Mouse (Mus musculus): ENCODE measurements around the gene Lrrc28. TPM values are rescaled to one million over a fixed set of nuclear protein-coding genes. Genes with fewer than 3 reads are reported as not detected.
A peak's percentile ranks its signal among the peaks of the same experiment; 100 is the strongest.

Lrrc28 gene
- polyA plus RNA-seq, 1 experiment from 2014 or later: 30.6 TPM

GRCm38 (mm10) chr7:67644291-67644690, 777 bp downstream of the Lrrc28 start:
- peaks cover 39% of the 10 kb centered on the region for H3K4me1 ChIP-seq (replicated peaks)

GRCm38 (mm10) chr7:67642955-67643354, 2.1 kb downstream of the Lrrc28 start:
- Histone ChIP-seq H3K27me3 (no peaks in the 10 kb centered on the region), H3K9me3 (no peaks in the 10 kb centered on the region), H3K4me3 (no peak overlapping the region), H3K4me1 (replicated peaks) (peaks cover 32% of the 10 kb centered on the region), H3K36me3 (peaks cover 12% of the 10 kb centered on the region), H3K27ac (replicated peaks) (no peak overlapping the region), H3K4me2 (no peak overlapping the region), H3K9ac (no peak overlapping the region)
- no peak for ATAC-seq (ENCODE audit: low read depth)
- WGBS: 94% methylated on average over 9 of the region's 9 CpGs

More at GRCm38 (mm10) chr7:67644291-67644690, 777 bp downstream of the Lrrc28 start:
- WGBS: 36% methylated on average over 8 of the region's 8 CpGs
- Histone ChIP-seq H3K27ac (replicated peaks) (no peak overlapping the region), H3K4me3 (peak overlapping the region; percentile 67), H3K9me3 (no peaks in the 10 kb centered on the region), H3K9ac (peak overlapping the region; percentile 89), H3K36me3 (peaks cover 8% of the 10 kb centered on the region; the same call in 1 of the 2 replicates), H3K4me2 (peak overlapping the region; percentile 69), H3K27me3 (no peaks in the 10 kb centered on the region)
- ATAC-seq (ENCODE audit: low read depth): no peak

- ATAC-seq (ENCODE audit: low read depth): no peak
- Histone ChIP-seq H3K9ac (no peak overlapping the region), H3K4me2 (no peak overlapping the region), H3K27ac (replicated peaks) (no peak overlapping the region), H3K9me3 (no peaks in the 10 kb centered on the region), H3K36me3 (peaks cover 28% of the 10 kb centered on the region), H3K4me1 (replicated peaks) (peaks cover 17% of the 10 kb centered on the region), H3K4me3 (no peak overlapping the region), H3K27me3 (no peaks in the 10 kb centered on the region)
- WGBS: 67% methylated on average over 3 of the region's 3 CpGs
These were observed 6.1 kb downstream of the Lrrc28 start for GRCm38 (mm10) chr7:67639006-67639405.

- Histone ChIP-seq H3K36me3 (peaks cover 32% of the 10 kb centered on the region), H3K9ac (no peak overlapping the region), H3K27ac (replicated peaks) (no peak overlapping the region), H3K27me3 (no peaks in the 10 kb centered on the region), H3K4me1 (replicated peaks) (0 out of 2 replicates have a peak, but pooled peaks cover 4% of the 10 kb centered on the region), H3K4me2 (no peak overlapping the region), H3K4me3 (no peak overlapping the region), H3K9me3 (no peaks in the 10 kb centered on the region)
- ATAC-seq (ENCODE audit: low read depth): no peak
- WGBS: 75% methylated on average over 2 of the region's 2 CpGs
These were observed 8.9 kb downstream of the Lrrc28 start for GRCm38 (mm10) chr7:67636161-67636560.

GRCm38 (mm10) chr7:67634210-67634609, 10.9 kb downstream of the Lrrc28 start:
- H3K27ac ChIP-seq (replicated peaks): no peak overlapping the region
- no peak overlapping the region for H3K9ac ChIP-seq
- no peaks in the 10 kb centered on the region for H3K9me3 ChIP-seq
- no peak for ATAC-seq (ENCODE audit: low read depth)
- no peak overlapping the region for H3K4me3 ChIP-seq
- H3K27me3 ChIP-seq: no peaks in the 10 kb centered on the region
- no peak overlapping the region for H3K4me2 ChIP-seq
- peaks cover 23% of the 10 kb centered on the region for H3K36me3 ChIP-seq
- 0 out of 2 replicates have a peak, but pooled peaks cover 3% of the 10 kb centered on the region for H3K4me1 ChIP-seq (replicated peaks)
- WGBS: 98% methylated on average over 3 of the region's 3 CpGs

GRCm38 (mm10) chr7:67632380-67632779, 12.7 kb downstream of the Lrrc28 start:
- Histone ChIP-seq H3K9ac (no peak overlapping the region), H3K27ac (replicated peaks) (no peak overlapping the region), H3K27me3 (no peaks in the 10 kb centered on the region), H3K4me1 (replicated peaks) (no peaks in the 10 kb centered on the region), H3K4me3 (no peak overlapping the region), H3K9me3 (no peaks in the 10 kb centered on the region), H3K4me2 (no peak overlapping the region), H3K36me3 (peaks cover 18% of the 10 kb centered on the region)
- ATAC-seq (ENCODE audit: low read depth): no peak
- 86% methylated on average over 5 of the region's 5 CpGs for WGBS

- no peak overlapping the region for H3K4me3 ChIP-seq
- H3K9ac ChIP-seq: no peak overlapping the region
- no peak for ATAC-seq (ENCODE audit: low read depth)
- peaks cover 20% of the 10 kb centered on the region for H3K36me3 ChIP-seq
- WGBS: 25% methylated on average over 2 of the region's 2 CpGs
- H3K4me1 ChIP-seq (replicated peaks): no peaks in the 10 kb centered on the region
- no peaks in the 10 kb centered on the region for H3K27me3 ChIP-seq
- no peak overlapping the region for H3K27ac ChIP-seq (replicated peaks)
- no peaks in the 10 kb centered on the region for H3K9me3 ChIP-seq
- H3K4me2 ChIP-seq: no peak overlapping the region
These were observed 14.3 kb downstream of the Lrrc28 start for GRCm38 (mm10) chr7:67630817-67631216.

GRCm38 (mm10) chr7:67629681-67630080, 15.4 kb downstream of the Lrrc28 start:
- peaks cover 15% of the 10 kb centered on the region for H3K36me3 ChIP-seq
- H3K27ac ChIP-seq (replicated peaks): no peak overlapping the region
- no peaks in the 10 kb centered on the region for H3K27me3 ChIP-seq
- H3K9me3 ChIP-seq: no peaks in the 10 kb centered on the region
- WGBS: 42% methylated on average over 5 of the region's 5 CpGs
- no peak overlapping the region for H3K9ac ChIP-seq
- no peaks in the 10 kb centered on the region for H3K4me1 ChIP-seq (replicated peaks)
- no peak overlapping the region for H3K4me3 ChIP-seq
- ATAC-seq (ENCODE audit: low read depth): no peak
- no peak overlapping the region for H3K4me2 ChIP-seq

GRCm38 (mm10) chr7:67626671-67627070, 18.4 kb downstream of the Lrrc28 start:
- Histone ChIP-seq H3K36me3 (peaks cover 9% of the 10 kb centered on the region), H3K4me2 (no peak overlapping the region), H3K27ac (replicated peaks) (no peak overlapping the region), H3K4me1 (replicated peaks) (no peaks in the 10 kb centered on the region), H3K9ac (no peak overlapping the region), H3K4me3 (no peak overlapping the region), H3K9me3 (no peaks in the 10 kb centered on the region), H3K27me3 (no peaks in the 10 kb centered on the region)
- no peak for ATAC-seq (ENCODE audit: low read depth)
- WGBS: 93% methylated on average over 5 of the region's 5 CpGs

GRCm38 (mm10) chr7:67622151-67622550, 22.9 kb downstream of the Lrrc28 start:
- H3K36me3 ChIP-seq: peaks cover 9% of the 10 kb centered on the region
- H3K4me3 ChIP-seq: no peak overlapping the region
- WGBS: 72% methylated on average over 3 of the region's 3 CpGs
- H3K27me3 ChIP-seq: no peaks in the 10 kb centered on the region
- H3K4me1 ChIP-seq (replicated peaks): no peaks in the 10 kb centered on the region
- H3K4me2 ChIP-seq: no peak overlapping the region
- H3K27ac ChIP-seq (replicated peaks): no peak overlapping the region
- no peaks in the 10 kb centered on the region for H3K9me3 ChIP-seq
- no peak overlapping the region for H3K9ac ChIP-seq
- no peak for ATAC-seq (ENCODE audit: low read depth)

- no peaks in the 10 kb centered on the region for H3K4me1 ChIP-seq (replicated peaks)
- no peaks in the 10 kb centered on the region for H3K27me3 ChIP-seq
- no peak overlapping the region for H3K27ac ChIP-seq (replicated peaks)
- ATAC-seq (ENCODE audit: low read depth): no peak
- no peak overlapping the region for H3K9ac ChIP-seq
- no peak overlapping the region for H3K4me2 ChIP-seq
- no peak overlapping the region for H3K4me3 ChIP-seq
- no peaks in the 10 kb centered on the region; the same call in 1 of the 2 replicates for H3K36me3 ChIP-seq
- H3K9me3 ChIP-seq: no peaks in the 10 kb centered on the region
- WGBS: 84% methylated on average over 4 of the region's 4 CpGs
These were observed 25.2 kb downstream of the Lrrc28 start for GRCm38 (mm10) chr7:67619836-67620235.

- Histone ChIP-seq H3K27me3 (no peaks in the 10 kb centered on the region), H3K4me3 (no peak overlapping the region), H3K9me3 (no peaks in the 10 kb centered on the region), H3K36me3 (no peaks in the 10 kb centered on the region; the same call in 1 of the 2 replicates), H3K9ac (no peak overlapping the region), H3K27ac (replicated peaks) (no peak overlapping the region), H3K4me2 (no peak overlapping the region), H3K4me1 (replicated peaks) (peaks cover 13% of the 10 kb centered on the region; the same call in 1 of the 2 replicates)
- ATAC-seq (ENCODE audit: low read depth): no peak
- whole genome bisulfite sequencing: 87% methylated on average over 3 of the region's 3 CpGs
These were observed 26.8 kb downstream of the Lrrc28 start for GRCm38 (mm10) chr7:67618316-67618715.

GRCm38 (mm10) chr7:67617646-67618045, 27.4 kb downstream of the Lrrc28 start:
- H3K27ac ChIP-seq (replicated peaks): no peak overlapping the region
- H3K4me1 ChIP-seq (replicated peaks): peaks cover 18% of the 10 kb centered on the region; the same call in 1 of the 2 replicates
- H3K9ac ChIP-seq: no peak overlapping the region
- H3K4me3 ChIP-seq: no peak overlapping the region
- H3K27me3 ChIP-seq: no peaks in the 10 kb centered on the region
- H3K4me2 ChIP-seq: no peak overlapping the region
- H3K9me3 ChIP-seq: no peaks in the 10 kb centered on the region
- 92% methylated on average over 10 of the region's 10 CpGs for WGBS
- no peak for ATAC-seq (ENCODE audit: low read depth)
- no peaks in the 10 kb centered on the region; the same call in 1 of the 2 replicates for H3K36me3 ChIP-seq

All from neural tube, embryonic 13.5 days (tissue).